Mouse (Mus musculus): Measurements from ENCODE around the gene Gm8279. TPM values are rescaled to one million over a fixed set of nuclear protein-coding genes. Genes with fewer than 3 reads are reported as not detected.

The Gm8279 gene
- total RNA-seq (2023): not detected

GRCm38 (mm10) chr14:5131219-5131618 lies at the start of gene Gm8279:
Gene Gm8279, plus strand, starts transcription at chr14:5131519.

GRCm38 (mm10) chr14:5164235-5164634 lies 32.9 kb downstream of the Gm8279 start, which contains the start of gene Gm3317:
Gene Gm3317, plus strand, starts transcription at chr14:5164535.

GRCm38 (mm10) chr14:5185493-5185892 lies 54.2 kb downstream of the Gm8279 start, which contains the start of gene Gm8271:
Gene Gm8271, plus strand, starts transcription at chr14:5185793.

Other genes starting within 250 kb of the Gm8279 start
- not detected for gene Gm3278, start 239.1 kb upstream of the Gm8279 start, total RNA-seq (2023)
- gene Gm8297, start 147.6 kb upstream of the Gm8279 start, total RNA-seq (2023): not detected
- gene Gm3298, start 115.6 kb upstream of the Gm8279 start, total RNA-seq (2023): not detected
- not detected for gene 4930555G01Rik, start 80.9 kb upstream of the Gm8279 start, total RNA-seq (2023)
- not detected for gene Gm8281, start 60.5 kb upstream of the Gm8279 start, total RNA-seq (2023)
- gene Gm3317, start 33.0 kb downstream of the Gm8279 start, total RNA-seq (2023): not detected
- not detected for gene Gm8271, start 54.3 kb downstream of the Gm8279 start, total RNA-seq (2023)
- not detected for gene Gm3526, start 129.1 kb downstream of the Gm8279 start, total RNA-seq (2023)
- gene Gm3542, start 203.4 kb downstream of the Gm8279 start, total RNA-seq (2023): not detected